Mouse (Mus musculus): ENCODE results near the gene Isy1.

- TF ChIP-seq CTCF (IDR thresholded peaks at IDR 0.05; ENCODE audit: low read depth, low read length): no peak
- no peak for TF ChIP-seq POLR2A (IDR thresholded peaks at IDR 0.05; ENCODE audit: extremely low read depth, insufficient read depth, low read length)
Measured at GRCm38 (mm10) chr6:87882221-87882620, 43.6 kb upstream of the Isy1 start.

All from liver, adult 2 months (tissue).